Mouse (Mus musculus) bone marrow, adult 2 months (tissue): ENCODE data around the gene Cdh12.

Source experiments
- CTCF ChIP-seq: fragments of 200-500 bp; IDR thresholded peaks from 2 replicates; pipeline ENCODE4 v1.5.1; 2011; ENCODE audit warnings: low read length, control low read depth; ENCODE audit not compliant: control insufficient read depth, insufficient read depth
- POLR2A ChIP-seq: fragments of 200-500 bp; IDR thresholded peaks from 2 replicates; pipeline ENCODE4 v1.6.1; 2011; ENCODE audit warnings: low read depth, mild to moderate bottlenecking, control low read depth, low read length, borderline replicate concordance; ENCODE audit not compliant: control insufficient read depth

GRCm38 (mm10) chr15:20772289-20772688, 323.2 kb downstream of the Cdh12 start:
- no peak for TF ChIP-seq CTCF
- no peak for TF ChIP-seq POLR2A
